Mouse (Mus musculus) intestine, embryonic 15.5 days (tissue): ENCODE results near the gene Rbms3. TPM values are rescaled to one million over a fixed set of nuclear protein-coding genes. Genes with fewer than 3 reads are reported as not detected.
A peak's percentile ranks its signal among the peaks of the same experiment; 100 is the strongest.

Source experiments
- ATAC-seq: fragments of 200-750 bp; cut with Nextera tagmentation; 2 replicates; pipeline ENCODE4 v1.8.0; 2017; ENCODE audit warnings: moderate TSS enrichment, moderate library complexity
- H3K27ac ChIP-seq: fragments of 300-500 bp; sonication (generic); 2 replicates; pipeline ENCODE4 v1.5.1; 2015; ENCODE audit warnings: mild to moderate bottlenecking, inconsistent platforms
- H3K27me3 ChIP-seq: fragments of 300-500 bp; sonication (generic); replicated peaks from 2 replicates; pipeline ENCODE4 v1.6.1; 2015; ENCODE audit warnings: inconsistent platforms
- H3K36me3 ChIP-seq: fragments of 300-500 bp; sonication (generic); 2 replicates; pipeline ENCODE4 v1.6.1; 2015; ENCODE audit warnings: inconsistent platforms
- H3K4me1 ChIP-seq: fragments of 300-500 bp; sonication (generic); replicated peaks from 2 replicates; pipeline ENCODE4 v1.6.1; 2015; ENCODE audit warnings: inconsistent platforms
- H3K4me2 ChIP-seq: fragments of 300-500 bp; sonication (generic); replicated peaks from 2 replicates; pipeline ENCODE4 v1.6.1; 2015; ENCODE audit warnings: mild to moderate bottlenecking, inconsistent platforms
- H3K4me3 ChIP-seq: fragments of 300-500 bp; sonication (generic); replicated peaks from 2 replicates; pipeline ENCODE4 v1.5.1; 2015; ENCODE audit warnings: inconsistent platforms
- H3K9ac ChIP-seq: fragments of 300-500 bp; sonication (generic); 2 replicates; pipeline ENCODE4 v1.6.1; 2015; ENCODE audit warnings: inconsistent platforms
- H3K9me3 ChIP-seq: fragments of 300-500 bp; sonication (generic); 2 replicates; pipeline ENCODE4 v1.6.1; 2016; ENCODE audit warnings: inconsistent platforms
- WGBS: fragments of 180-500 bp; shearing (Covaris S2); methylation state at CpG from one replicate; pipeline ENCODE4 v1.1.7; 2015; 5-methylcytosine and 5-hydroxymethylcytosine counted together
- polyA plus RNA-seq: library from polyadenylated mRNA; unstranded; fragments of >200 nt; fragmentation: Nextera tagmentation; extraction: Ambion mirVana; gene quantifications from 2 replicates; pipeline ENCODE4 v1.2.1, GENCODE M21; 2015

Gene Rbms3
- polyA plus RNA-seq, 1 experiment from 2014 or later = 53.0 TPM

- WGBS = 45% methylated on average over 16 of the region's 16 CpGs
- H3K27ac ChIP-seq = peak overlapping the region; percentile 24
- H3K36me3 ChIP-seq = no peaks in the 10 kb centered on the region
- H3K9ac ChIP-seq = no peak overlapping the region
- no peak overlapping the region for H3K4me3 ChIP-seq
- H3K9me3 ChIP-seq = no peaks in the 10 kb centered on the region
- H3K4me2 ChIP-seq = no peak overlapping the region
- H3K4me1 ChIP-seq = peaks cover 2% of the 10 kb centered on the region; the same call in 1 of the 2 replicates
- ATAC-seq = peak; percentile 55; the same call in 1 of the 2 replicates
- no peaks in the 10 kb centered on the region for H3K27me3 ChIP-seq
Measured at GRCm38 (mm10) chr9:116807166-116808081, 822.3 kb downstream of the Rbms3 start.

GRCm38 (mm10) chr9:116803292-116803731 is 826.4 kb downstream of the Rbms3 start:
- Histone ChIP-seq H3K4me2 (no peak overlapping the region), H3K27me3 (no peaks in the 10 kb centered on the region), H3K9ac (no peak overlapping the region), H3K27ac (no peak overlapping the region), H3K9me3 (no peaks in the 10 kb centered on the region), H3K36me3 (no peaks in the 10 kb centered on the region), H3K4me3 (no peak overlapping the region), H3K4me1 (peaks cover 2% of the 10 kb centered on the region; the same call in 1 of the 2 replicates)
- 74% methylated on average over 3 of the region's 3 CpGs for WGBS
- no peak for ATAC-seq

- Histone ChIP-seq H3K27ac (no peak overlapping the region), H3K4me2 (no peak overlapping the region), H3K4me3 (no peak overlapping the region), H3K4me1 (no peaks in the 10 kb centered on the region), H3K9me3 (no peaks in the 10 kb centered on the region), H3K36me3 (no peaks in the 10 kb centered on the region), H3K27me3 (no peaks in the 10 kb centered on the region), H3K9ac (no peak overlapping the region)
- WGBS = 70% methylated on average over 7 of the region's 7 CpGs
- ATAC-seq = no peak
Measured at GRCm38 (mm10) chr9:116802602-116803001, 827.1 kb downstream of the Rbms3 start.

- Histone ChIP-seq H3K4me3 (no peak overlapping the region), H3K36me3 (no peaks in the 10 kb centered on the region), H3K9ac (no peak overlapping the region), H3K27ac (no peak overlapping the region), H3K4me1 (no peaks in the 10 kb centered on the region), H3K27me3 (no peaks in the 10 kb centered on the region), H3K4me2 (no peak overlapping the region), H3K9me3 (no peaks in the 10 kb centered on the region)
- no peak for ATAC-seq
- WGBS = 81% methylated on average over 2 of the region's 2 CpGs
Measured at GRCm38 (mm10) chr9:116795240-116795955, 834.3 kb downstream of the Rbms3 start.

GRCm38 (mm10) chr9:116791850-116792249 is 837.9 kb downstream of the Rbms3 start:
- 65% methylated on average over 7 of the region's 7 CpGs for WGBS
- Histone ChIP-seq H3K27ac (no peak overlapping the region), H3K4me2 (no peak overlapping the region)

GRCm38 (mm10) chr9:116786136-116787046 is 843.3 kb downstream of the Rbms3 start:
- no peak overlapping the region for H3K9ac ChIP-seq
- no peaks in the 10 kb centered on the region for H3K27me3 ChIP-seq
- H3K4me2 ChIP-seq = no peak overlapping the region
- H3K36me3 ChIP-seq = no peaks in the 10 kb centered on the region
- no peaks in the 10 kb centered on the region for H3K9me3 ChIP-seq
- ATAC-seq = no peak
- no peak overlapping the region for H3K4me3 ChIP-seq
- H3K4me1 ChIP-seq = no peaks in the 10 kb centered on the region
- H3K27ac ChIP-seq = no peak overlapping the region
- 84% methylated on average over 11 of the region's 11 CpGs for WGBS

More at GRCm38 (mm10) chr9:116791850-116792249, 837.9 kb downstream of the Rbms3 start:
- Histone ChIP-seq H3K9ac (no peak overlapping the region), H3K4me3 (no peak overlapping the region), H3K4me1 (no peaks in the 10 kb centered on the region), H3K36me3 (no peaks in the 10 kb centered on the region), H3K27me3 (no peaks in the 10 kb centered on the region), H3K9me3 (no peaks in the 10 kb centered on the region)
- ATAC-seq = no peak

GRCm38 (mm10) chr9:116771820-116772219 is 857.9 kb downstream of the Rbms3 start:
- H3K27me3 ChIP-seq = no peaks in the 10 kb centered on the region
- no peaks in the 10 kb centered on the region for H3K9me3 ChIP-seq
- no peak overlapping the region for H3K9ac ChIP-seq
- H3K4me2 ChIP-seq = no peak overlapping the region
- no peak overlapping the region; the same call in 1 of the 2 replicates for H3K27ac ChIP-seq
- H3K4me1 ChIP-seq = 0 out of 2 replicates have a peak, but pooled peaks cover 3% of the 10 kb centered on the region
- H3K4me3 ChIP-seq = no peak overlapping the region
- WGBS = 46% methylated on average over 3 of the region's 3 CpGs
- no peak for ATAC-seq
- no peaks in the 10 kb centered on the region for H3K36me3 ChIP-seq

- H3K36me3 ChIP-seq = no peaks in the 10 kb centered on the region
- H3K27ac ChIP-seq = no peak overlapping the region
- H3K4me1 ChIP-seq = 0 out of 2 replicates have a peak, but pooled peaks cover 3% of the 10 kb centered on the region
- H3K9ac ChIP-seq = no peak overlapping the region
- ATAC-seq = no peak
- H3K4me3 ChIP-seq = no peak overlapping the region
- H3K9me3 ChIP-seq = no peaks in the 10 kb centered on the region
- no peak overlapping the region for H3K4me2 ChIP-seq
- WGBS = 61% methylated on average over 12 of the region's 12 CpGs
- H3K27me3 ChIP-seq = no peaks in the 10 kb centered on the region
Measured at GRCm38 (mm10) chr9:116769358-116770054, 860.2 kb downstream of the Rbms3 start.

- Histone ChIP-seq H3K9ac (no peak overlapping the region), H3K9me3 (no peaks in the 10 kb centered on the region), H3K36me3 (no peaks in the 10 kb centered on the region), H3K4me3 (no peak overlapping the region), H3K27ac (no peak overlapping the region), H3K27me3 (no peaks in the 10 kb centered on the region), H3K4me2 (no peak overlapping the region), H3K4me1 (no peaks in the 10 kb centered on the region)
- 48% methylated on average over 10 of the region's 10 CpGs for WGBS
- peak; percentile 59 for ATAC-seq
Measured at GRCm38 (mm10) chr9:116762395-116763025, 867.2 kb downstream of the Rbms3 start.

GRCm38 (mm10) chr9:116748857-116749584 is 880.7 kb downstream of the Rbms3 start:
- ATAC-seq = no peak
- Histone ChIP-seq H3K27ac (no peak overlapping the region), H3K4me3 (no peak overlapping the region), H3K4me2 (no peak overlapping the region), H3K9ac (no peak overlapping the region), H3K4me1 (no peaks in the 10 kb centered on the region), H3K27me3 (no peaks in the 10 kb centered on the region), H3K36me3 (no peaks in the 10 kb centered on the region), H3K9me3 (no peaks in the 10 kb centered on the region)
- WGBS = 54% methylated on average over 11 of the region's 11 CpGs
